Mouse (Mus musculus) cerebellum, adult 11-12 months (tissue): ENCODE measurements at regions not wholly inside any gene's neighbourhood (a gene's known extent, or its start where the extent isn't known, plus 50 kb on each side); places are given as distances from the start of the nearest gene placed in this dataset.

Experiments used
- DNase-seq: peaks from one replicate; pipeline ENCODE4 v3.0.0; 2022

DNA sequence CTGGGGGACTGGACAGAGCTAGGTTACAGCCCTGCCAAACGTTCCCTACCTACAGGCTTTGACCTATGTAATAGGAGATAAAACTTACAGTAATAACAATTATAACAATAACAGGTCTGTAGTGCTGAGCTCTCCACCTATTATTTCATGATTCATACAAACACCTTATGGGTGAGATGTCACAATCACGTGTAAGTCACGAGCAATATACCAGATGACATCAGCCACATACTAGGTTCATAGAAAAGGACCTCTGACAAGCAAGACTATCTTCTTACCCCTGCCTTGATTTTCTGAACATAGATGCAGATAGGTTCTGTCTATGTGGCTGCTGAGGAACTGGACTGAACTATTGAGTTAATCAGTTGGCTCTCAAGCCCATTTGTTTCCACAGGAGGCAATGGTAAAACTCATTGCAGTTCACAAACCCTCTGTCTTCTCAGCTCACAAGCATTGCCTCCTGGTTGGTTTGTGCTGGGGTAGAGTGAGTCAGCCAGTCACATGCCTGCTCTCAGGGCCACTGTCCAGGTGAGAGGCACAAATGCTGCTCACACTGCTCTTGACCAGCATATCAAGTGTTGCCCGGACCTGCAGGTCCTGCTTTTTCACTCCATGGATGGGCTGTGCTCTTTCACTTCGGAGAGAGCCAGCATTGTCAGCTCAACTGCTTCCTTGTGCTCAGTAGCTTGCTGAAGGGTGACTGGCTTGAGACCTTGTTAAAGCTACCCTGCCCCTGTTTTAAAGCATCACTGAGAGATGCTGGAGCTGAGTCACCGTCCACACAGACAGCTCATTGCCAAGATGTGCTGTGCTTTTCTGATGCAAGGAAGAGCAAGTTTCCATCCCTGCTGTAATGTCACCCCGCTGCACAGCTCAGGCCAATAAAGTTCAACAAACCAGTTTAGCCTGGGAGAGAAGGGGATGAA lies 1275.9 kb downstream of the Gsdmc2 start:
- DNase-seq: no peak

DNA sequence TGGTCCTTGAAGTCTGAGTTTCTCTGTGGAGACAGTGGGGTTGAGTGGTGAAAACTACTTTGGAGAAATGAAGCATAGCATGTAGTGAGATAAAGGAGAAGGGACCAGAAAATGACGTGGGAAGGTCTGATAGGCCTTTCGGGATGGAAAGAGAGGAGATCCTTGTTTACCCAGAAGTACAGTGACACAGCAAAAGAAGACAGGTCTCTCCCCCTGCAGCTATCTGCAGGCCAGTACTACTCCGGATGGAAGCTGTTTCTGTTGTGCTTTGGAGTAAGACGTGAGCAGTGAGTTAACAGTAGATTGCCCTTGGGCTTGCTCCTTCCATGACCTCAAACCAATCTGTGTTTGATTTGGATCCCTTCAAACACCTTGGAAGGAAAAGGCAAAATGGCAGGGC lies 1277.5 kb downstream of the Gsdmc2 start:
- no peak for DNase-seq

DNA sequence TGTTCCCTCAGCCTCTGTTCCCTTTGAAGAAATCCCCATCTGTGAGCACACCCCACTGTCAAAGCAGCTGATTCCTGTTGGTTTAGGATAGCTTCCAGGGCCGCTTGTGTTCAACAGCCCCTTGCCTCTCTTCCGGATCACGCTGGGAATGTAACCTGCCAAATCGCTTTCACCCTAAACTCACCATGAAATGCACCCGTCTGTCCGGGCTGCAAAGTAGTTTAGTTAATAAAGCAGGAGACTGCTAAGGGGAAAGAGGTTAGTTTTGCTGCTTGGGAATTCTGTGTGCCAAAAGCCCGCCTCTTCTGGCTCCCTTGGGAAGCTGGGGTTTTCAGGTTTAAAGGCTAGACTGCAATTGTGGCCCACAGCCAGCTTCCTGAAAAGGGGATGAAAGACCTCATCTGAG lies 1278.9 kb downstream of the Gsdmc2 start:
- DNase-seq: peak; percentile 6

GRCm38 (mm10) chr15:62533233-62533632 lies 1311.7 kb downstream of the Gsdmc2 start:
- no peak for DNase-seq

DNA sequence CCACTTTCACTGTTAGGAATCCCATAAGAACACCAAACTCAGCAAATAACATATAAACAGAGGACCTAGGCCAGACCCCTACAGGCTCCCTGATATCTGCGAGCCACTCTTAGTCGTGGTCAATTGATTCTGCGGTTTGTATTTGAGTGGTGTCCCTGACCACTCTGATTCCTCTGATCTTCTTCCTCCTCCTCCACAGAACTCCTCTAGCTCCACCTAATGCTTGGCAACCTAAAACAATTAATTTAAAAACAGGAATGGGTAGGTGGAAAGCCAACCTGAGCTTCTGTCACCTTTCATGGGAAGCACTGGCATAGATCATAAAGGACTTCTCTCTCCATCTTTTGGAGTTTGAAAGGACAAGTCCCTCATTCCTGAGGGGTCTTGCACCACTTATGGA lies 1316.0 kb downstream of the Gsdmc2 start:
- no peak for DNase-seq

GRCm38 (mm10) chr15:62524628-62525027 lies 1320.3 kb downstream of the Gsdmc2 start:
- DNase-seq: no peak

DNA sequence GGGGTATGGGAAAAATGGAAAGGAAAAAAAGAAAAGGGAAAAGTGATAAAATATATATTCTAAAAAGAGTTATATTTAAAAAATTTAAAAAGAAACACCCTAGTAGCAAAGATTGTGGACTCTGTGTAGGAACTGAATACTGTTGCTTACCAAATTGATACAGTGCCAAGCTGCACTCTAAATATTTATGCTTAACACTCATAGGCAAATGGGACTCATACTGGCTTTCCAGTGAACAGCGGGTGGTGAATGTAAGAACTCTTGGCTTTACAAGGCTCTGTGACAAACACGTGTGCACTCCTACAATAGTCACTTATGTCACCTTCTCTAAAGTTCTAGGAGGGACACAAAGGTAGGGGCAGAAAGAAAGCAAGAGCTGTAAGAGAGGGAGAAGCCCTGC lies 1320.8 kb downstream of the Gsdmc2 start:
- DNase-seq: no peak

GRCm38 (mm10) chr15:62513462-62513861 lies 1331.5 kb downstream of the Gsdmc2 start:
- no peak for DNase-seq

DNA sequence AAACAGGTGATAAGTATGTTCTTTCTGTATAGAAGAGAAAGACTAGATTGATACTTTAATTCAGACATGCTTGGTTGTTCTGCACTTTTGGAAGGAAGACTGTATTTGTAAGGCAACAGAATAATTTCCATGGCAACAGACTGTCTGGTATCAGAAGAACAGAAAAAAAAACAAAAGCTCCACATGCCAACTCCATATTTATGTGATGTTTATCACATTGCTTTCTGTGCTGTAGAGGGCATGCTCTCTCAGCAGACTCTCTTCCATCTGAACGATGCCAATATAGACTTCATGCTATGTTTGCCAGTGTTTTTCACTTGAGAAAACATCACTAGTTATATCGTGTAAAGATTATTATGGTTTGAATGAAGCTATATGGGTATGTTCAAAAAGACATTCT lies 1333.5 kb downstream of the Gsdmc2 start:
- no peak for DNase-seq

DNA sequence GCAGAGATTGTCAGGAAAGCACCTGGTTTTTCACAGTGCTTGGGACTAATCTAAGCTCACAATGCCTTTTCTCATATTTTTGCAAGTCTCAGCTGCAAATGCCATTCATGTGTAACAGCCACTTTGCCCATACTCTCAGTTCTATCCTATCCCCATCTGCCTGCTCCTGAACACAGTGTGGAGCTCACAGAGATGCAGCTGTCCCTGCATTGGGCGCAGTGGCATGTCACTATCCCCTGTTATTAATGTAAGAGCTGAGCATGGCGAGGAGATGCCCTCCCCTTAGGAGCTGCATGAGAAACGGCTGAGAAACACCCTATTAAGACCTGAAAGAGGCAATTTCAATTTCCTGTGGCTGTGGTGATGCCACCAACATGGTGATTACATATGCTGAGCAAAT lies 1341.1 kb downstream of the Gsdmc2 start:
- DNase-seq: no peak

DNA sequence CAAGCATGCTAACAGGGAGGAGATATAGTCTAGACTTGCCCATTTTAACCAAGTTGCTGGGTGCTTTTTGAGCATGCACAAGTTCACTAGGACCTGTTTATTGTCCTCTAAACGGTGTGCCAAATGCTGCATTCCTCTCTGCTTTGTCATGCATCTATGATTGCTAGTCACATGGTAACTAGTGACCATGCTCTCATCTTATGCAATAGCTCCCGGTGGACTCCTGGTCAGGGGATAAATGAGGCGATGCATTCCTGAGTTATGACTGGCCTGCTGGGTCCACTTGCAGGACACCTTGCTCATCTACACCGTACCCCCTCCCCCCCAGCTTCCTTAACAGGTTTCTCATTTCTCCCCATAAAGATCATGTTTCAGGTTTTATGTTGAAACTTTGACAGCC lies 1344.0 kb downstream of the Gsdmc2 start:
- no peak for DNase-seq

- no peak for DNase-seq
Observed at GRCm38 (mm10) chr15:62500522-62500921, 1344.5 kb downstream of the Gsdmc2 start.

DNA sequence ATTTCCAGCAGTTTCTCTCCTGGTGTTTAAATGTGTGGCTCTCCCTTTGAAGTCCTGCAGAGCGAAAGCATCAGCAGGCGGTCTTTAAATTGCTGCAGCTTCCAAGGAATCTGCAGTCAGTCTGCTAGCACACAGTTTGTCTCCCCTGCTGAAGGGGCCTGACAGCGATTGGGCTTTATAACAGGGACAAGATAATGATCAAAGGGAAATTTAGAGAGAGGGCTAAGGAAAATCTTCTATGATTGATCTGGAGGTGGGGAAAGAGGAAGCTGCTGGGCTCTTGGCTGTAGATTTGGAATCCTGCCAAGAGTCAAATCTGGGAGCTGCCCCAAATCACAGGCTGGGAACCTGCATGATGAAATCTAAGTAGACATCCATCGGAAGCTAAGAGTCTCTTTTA lies 1348.8 kb downstream of the Gsdmc2 start:
- DNase-seq: no peak

DNA sequence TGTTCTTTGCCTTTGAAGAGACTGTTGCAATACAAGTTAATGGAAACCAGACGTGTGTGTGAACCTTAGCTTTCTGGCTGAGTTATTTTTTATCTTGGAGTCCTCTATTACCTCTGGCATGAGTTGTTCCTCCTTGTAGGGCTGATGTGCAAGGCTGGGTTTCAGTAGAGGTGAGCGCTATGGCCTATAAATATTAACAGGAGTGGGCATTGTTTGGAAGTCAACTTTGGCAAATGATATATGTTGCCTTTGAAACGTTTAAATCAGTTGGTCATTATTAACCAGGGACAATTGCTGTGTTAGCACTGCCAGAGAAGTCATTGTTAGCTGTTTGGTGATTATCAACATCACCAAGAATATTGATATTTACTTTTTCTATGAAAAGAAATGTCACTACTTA lies 1352.6 kb downstream of the Gsdmc2 start:
- DNase-seq: no peak

- DNase-seq: no peak
Observed at GRCm38 (mm10) chr15:62490548-62490947, 1354.4 kb downstream of the Gsdmc2 start.

DNA sequence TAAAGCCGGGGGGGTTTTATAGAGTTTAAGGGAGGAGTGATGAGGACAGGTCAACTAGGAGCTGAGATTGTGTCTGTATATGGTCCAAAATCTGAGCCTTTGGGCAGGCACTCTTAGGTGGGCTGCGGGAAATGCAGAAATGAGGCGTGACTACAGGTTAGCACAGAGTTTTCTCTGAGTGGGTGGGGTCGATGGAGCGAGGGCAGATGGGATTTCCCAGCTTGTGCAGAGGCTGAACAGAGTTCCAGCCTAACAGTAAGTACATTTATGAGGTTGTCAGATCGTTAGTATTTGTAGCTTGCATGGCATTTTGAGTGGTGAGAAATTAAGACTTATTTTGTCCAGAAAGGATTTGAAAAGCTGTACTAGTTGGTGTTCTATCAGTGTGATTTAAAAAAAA lies 1358.4 kb downstream of the Gsdmc2 start:
- no peak for DNase-seq

DNA sequence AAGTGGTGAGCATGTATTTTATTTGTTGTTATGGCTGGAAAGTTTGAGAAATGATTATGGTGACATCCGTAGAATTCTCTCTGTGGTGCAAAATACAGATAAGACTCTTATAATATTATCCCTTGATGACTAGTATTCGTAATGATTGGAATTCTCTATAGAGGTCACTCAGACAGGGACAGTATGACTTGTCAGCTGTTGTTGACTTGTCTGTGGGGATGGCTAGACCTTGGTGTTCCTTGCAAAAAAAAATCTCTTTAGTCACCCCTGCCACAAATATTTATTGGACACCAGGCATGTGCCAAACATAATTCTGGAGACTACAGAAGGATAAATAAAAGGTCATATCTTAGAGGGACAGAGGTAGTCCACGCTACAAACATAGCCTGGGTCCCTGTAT lies 1360.6 kb downstream of the Gsdmc2 start:
- DNase-seq: no peak

DNA sequence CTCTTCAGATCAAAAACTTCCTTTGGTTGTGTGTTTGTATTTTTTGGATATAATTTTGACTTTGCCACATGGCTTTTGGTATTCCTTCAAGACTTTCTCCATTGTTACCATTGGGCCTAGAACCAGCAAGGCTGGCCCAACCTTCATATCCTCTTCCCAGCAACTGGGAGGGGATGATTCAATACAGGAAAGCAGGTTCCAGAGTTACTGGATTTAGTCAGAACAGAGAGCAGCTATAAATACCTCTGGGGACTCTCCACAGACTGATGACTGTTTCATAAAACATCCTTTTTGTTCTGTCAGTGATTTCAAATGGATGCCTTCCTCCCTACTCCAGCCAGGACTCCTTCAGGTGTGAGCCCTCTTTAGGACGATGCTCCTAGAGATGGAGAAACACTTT lies 1361.4 kb downstream of the Gsdmc2 start:
- no peak for DNase-seq

- no peak for DNase-seq
Observed at GRCm38 (mm10) chr15:62482357-62482756, 1362.6 kb downstream of the Gsdmc2 start.

- no peak for DNase-seq
Observed at GRCm38 (mm10) chr15:62477779-62478178, 1367.2 kb downstream of the Gsdmc2 start.

DNA sequence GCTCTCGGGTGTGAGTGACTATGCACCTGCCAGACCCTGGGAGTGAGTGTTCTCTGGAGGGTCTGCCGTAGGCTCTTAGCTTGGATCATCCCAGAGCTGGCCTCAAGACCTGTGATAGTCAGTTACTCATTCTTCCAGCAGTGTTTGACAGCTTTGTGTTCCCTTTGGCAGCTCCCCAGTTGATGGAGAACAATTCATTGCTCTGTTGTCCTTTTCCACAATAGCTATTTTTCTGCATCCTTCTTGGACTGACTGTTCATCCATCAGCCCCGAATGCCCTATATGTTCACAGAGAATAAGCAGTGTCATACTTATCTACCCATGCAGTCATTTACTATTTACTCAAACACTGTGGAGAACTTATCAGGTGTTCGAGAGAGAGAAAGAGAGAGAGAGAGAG lies 1368.5 kb downstream of the Gsdmc2 start:
- DNase-seq: no peak

DNA sequence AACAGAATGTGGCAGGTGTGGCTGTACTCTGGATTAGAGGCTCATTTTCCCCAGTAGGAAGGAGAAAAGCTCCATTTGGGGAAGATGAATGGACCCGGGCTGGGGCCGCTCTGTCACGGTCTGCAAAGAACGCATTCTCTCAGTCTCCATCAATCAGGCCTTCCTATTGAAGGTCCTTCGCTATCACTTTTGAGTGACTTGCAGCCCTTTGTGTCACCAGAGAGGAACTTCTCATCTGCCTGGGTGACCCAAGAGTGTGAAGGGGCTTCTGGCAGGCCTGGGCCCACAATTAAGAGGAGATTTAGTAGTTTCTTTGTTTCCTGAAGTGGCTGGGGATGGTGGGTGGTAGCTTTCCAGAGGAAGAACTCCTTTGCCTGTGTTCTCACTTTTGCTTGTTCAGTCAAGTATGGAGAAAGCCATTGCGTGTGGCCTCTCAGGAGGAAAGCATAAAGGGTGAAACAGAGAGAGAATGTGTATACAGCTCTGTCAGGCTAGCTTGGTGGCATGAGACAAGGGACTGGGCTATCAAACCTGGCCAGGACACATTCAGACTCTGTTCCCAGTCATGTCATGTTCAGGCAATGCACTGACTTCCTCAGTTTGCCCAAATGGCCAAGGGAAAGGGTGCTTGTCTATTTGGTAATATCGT lies 1374.2 kb downstream of the Gsdmc2 start:
- no peak for DNase-seq

DNA sequence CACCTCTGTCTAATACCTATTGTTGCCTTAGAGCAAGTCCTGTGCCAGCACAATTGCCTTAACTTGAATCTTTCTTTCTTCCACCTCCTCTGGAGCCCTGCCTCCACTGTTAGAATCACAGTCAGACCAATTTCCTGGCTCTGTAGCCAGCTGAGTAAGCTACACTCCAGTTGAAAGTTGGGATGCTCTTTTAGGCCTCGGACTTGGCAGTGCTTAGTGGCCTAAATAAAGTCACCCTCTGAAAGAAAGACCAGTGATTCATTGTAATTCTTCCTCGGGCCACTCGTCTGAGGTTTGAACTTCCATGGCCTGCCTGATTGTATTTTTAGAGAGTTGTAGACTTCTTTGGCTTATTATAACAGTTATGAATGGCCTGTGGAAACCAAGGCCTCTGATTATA lies 1376.9 kb downstream of the Gsdmc2 start:
- DNase-seq: no peak

GRCm38 (mm10) chr15:62466856-62467255 lies 1378.1 kb downstream of the Gsdmc2 start:
- DNase-seq: no peak
